Mouse (Mus musculus) CD4-positive, CD25-positive, alpha-beta regulatory T cell, adult 4 months (primary cell): Measurements from ENCODE around the gene Adamts7. TPM values are rescaled to one million over a fixed set of nuclear protein-coding genes. Genes with fewer than 3 reads are reported as not detected.

Source experiments
- ATAC-seq: one replicate; pipeline ENCODE4 v1.8.0; 2017
- polyA plus RNA-seq, 2 experiments: library from polyadenylated mRNA; unstranded; fragments of 100-300 nt; shearing (Covaris generic); gene quantifications; one replicate each; pipeline ENCODE4 v1.2.1; 2017

Adamts7 gene
- polyA plus RNA-seq, result under 1 TPM in 1 of 2 experiments, not detected in 1; 0.05 TPM

DNA sequence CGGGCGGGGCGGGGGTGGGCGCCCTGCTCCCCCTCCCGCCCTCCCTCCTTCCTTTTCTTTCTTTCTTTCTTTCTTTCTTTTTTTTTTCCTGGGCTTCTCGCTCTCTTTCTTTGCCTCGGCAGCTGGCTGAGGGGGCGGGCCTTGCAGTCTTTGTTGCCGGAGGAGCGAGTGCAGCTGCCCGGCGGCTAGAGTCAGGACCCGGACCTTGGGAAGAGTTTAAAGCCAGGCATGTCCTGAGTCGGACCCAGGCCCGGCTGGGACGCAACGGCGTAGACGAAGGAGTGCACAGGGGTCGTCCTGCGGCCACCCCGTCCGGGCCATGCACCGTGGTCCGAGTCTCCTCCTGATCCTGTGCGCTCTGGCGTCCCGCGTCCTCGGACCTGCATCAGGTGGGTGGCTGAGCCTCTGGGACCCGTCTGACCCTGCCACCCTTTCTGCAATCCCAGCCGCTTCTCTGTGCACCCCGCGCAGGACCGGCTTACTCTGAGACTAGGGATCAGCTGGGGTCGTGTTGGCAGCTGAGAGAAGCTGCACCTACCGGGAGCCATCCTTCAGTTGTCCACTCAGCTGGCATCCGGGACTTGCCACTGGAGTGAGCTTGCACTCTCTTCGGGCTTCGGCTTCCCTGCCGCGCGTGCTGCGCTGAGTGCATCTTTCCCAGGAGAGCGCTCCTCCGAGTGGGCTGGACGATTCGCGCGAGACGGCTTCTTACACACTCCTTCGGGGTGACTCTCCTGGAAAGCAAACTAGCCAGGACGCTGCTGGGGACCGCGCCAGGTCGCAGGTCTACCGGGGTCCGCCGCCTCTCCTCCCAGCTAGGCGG is at the start of gene Adamts7:
Gene Adamts7, plus strand, starts transcription at position 144 of the 823 bp plus-strand sequence.
- ATAC-seq, result no peak

DNA sequence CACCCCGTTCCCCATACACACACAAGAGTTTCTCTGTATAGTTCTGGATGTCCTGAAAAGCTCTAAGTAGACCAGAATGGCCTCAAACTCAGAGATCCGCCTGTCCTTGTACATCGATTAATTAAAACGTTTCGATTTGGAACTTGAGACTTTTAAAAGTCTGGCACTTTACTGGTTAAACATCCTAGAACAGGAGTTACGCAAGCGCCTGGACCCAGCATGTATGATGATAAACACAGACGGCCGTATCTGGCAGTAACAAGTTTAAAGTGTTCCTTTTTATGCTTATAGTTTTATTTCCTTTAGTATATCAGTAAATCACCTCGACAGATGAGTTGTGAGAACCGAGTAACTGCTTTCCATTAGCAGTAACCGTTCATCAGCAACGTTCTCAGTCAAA is 49.7 kb upstream of the Adamts7 start:
- ATAC-seq, result no peak

DNA sequence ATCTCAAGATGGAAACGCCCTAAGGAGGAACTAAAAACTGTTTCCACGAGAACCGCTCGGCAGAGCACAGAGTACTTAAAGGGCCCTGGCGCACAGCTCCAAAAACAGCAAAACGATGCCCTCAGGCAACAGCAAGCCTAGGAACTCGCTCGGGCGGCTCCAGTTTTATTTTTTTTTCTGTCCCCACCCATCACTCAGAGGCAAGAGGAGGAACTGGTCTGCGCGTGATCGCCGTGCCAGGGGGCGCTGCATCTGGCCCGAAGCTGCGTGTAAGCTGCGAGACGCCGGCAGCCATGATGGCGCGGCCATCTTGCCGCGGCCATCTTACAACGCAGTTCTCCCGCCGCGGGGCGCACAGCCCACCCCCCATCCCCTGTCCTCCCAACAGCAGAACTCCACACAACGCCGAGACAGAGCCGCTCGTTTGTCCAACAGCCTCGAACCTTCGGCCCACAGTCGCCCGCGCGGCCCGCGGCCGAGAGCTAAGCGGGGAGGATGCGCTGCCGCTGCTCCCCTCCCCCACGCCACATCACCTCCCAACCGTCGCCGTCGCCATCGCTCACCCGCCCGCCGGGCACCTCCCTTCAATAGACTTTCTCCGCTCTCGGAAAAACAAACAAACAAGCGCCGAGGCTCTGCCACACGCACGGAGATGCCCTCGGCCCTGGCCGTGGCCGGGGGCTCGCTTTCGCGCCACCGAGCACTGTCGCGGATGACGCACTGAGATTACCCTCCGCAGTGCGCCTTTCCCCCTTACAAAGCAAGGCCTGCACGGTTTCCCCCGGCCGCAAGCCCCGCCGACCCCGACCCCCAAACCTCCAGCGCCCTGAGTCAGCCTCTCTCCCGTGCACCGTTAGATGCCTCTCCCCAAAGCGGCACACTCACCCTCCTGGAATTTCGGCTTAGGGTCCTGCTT is 49.0 kb upstream of the Adamts7 start:
- ATAC-seq, result peak; percentile 65

DNA sequence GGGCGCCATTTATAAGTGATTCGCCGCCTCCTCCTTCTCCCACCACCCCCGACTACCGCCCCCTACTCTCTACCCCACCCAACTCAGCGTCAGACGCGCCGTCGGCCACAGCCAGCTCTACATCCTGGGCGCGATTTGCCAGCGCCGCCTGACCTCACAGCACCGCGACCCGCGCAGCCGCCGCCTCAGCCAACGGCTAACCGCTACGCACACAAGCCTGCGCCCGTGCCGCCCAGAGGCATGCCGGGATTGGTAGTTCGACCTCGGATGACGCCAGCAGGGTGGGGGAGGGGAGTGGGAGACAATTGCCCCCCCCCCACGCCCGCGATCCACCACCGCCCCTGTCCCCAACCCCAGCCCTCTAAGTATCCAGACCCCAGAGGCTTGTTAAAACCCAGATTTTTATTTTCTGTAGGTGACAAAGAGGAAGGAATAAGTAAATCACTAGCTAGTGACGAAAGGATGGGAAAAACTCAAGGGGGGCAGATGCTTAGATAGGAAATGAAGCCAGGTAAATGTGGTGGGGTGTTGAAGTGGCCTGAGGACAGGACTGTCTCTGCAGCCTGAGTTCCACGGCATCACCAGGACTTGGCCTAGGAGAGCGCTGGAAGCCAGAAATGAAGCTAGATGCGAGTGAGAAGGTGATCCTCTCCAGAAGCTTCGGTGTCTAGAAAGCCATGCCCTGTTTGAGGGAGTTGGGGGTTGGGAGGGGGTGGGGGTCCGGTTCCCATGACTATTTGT is 48.1 kb upstream of the Adamts7 start, which contains the start of gene Morf4l1:
Gene Morf4l1, minus strand, starts transcription at position 208 of the 741 bp plus-strand sequence.
- peak; percentile 87 for ATAC-seq

DNA sequence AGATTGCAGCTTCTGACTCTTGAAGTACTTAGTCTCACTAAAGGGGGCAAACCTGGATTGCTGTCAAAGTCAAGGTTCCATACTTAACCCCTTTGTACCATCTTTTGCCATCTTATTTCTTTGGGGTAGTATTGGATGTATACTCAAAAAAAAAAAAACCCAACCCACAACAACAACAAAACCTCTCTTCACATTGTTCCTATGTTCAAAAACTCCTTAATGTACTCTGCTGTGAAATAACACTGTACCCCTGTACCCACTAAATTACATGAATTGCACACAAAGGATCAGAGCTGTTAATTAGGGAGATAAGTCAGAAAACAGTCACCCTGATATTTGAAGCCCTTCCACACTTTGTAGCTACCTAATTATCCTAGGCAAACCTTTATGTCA is 47.6 kb upstream of the Adamts7 start:
- ATAC-seq, result no peak

DNA sequence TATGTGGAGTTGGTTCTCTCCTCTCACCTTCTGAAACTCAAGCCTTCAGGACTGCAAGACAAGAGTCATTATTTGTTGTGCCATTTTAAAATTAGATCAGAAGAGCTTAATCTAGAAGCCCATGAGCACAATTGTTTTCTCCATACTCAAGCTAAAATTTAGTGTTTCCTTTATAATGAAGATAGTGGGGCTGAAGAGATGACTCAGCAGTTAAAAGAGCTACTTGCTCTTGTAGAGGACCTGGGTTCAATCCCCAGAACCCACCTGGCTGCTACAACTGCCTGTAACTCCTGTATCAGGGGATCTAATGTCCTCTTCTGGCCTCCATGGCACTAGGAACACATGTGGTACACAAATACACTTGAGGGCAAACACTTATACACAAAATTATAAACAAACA is 45.6 kb upstream of the Adamts7 start:
- ATAC-seq, result no peak

DNA sequence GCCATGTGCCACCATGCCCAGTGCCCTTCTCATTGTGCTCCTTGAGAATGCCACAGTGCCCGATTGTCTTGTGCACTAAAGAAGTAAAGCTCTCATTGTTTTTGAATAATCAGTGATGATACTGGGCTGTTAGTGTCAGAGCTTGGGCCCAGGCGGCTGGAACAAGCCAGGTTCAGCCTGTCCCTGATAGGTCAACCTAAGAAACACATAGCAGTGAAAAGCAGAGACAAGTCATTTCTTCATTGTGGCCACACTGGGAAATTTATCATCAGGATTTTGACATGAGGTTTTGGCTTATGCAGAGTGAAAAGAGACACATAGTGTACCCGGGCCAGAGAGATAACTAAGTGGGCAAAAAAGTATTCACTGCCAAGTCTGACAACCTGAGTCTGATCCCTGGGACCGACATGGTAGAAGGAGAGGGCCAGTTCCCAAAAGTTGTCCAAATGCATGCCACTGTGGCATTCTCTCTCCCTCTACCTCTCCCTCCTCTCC is 40.6 kb upstream of the Adamts7 start:
- ATAC-seq, result no peak

DNA sequence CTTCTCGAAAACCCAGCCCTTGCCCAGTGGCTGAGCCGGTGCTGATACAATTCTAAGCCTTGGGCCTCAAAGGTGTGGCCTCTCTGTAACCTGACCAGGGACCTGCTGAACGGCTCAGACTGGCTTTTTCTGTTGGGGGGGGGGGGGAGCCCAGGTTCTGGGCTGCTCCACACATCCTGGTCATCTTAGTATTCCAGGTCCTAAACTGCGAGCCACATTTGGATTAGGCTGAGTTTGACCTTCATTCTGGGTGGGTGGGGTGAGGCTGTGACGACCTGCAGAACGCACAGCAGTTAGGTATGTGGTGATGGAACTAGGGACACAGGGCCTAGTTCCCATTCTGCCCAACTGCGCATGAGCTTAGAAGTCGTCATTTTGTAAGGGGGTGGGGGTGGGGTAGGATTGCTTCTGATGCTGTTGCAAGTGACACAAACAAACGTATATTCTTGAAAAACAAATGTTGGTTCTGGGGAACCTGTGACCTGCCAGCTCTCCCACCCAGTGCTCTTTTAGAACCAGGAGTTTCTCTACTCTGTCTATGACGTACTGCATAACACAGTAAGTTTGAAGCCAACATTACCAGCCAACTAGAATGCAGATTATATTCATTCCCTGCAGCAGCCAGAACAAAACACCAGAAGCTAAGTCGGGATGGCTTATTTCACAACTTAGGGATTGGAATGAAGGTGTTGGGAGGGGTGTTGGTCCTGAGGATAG is 38.6 kb upstream of the Adamts7 start:
- ATAC-seq, result no peak

DNA sequence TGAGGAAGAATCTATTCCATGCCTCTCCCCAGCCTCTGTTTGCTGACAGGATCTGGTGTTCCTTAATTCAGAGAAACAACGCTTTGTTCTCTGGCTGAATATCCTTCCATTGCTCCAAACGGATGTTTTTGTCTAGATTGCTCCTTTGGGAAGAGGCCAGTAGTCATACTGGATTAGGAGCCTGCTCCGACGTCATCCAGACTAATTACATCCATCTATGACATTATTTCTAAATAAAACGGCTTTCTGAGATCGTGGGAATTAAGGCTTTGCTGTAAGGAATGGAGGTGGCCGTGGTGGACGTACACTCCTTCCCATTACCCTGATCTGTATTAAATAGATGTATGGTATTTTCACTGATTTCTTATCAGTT is 38.0 kb upstream of the Adamts7 start:
- ATAC-seq, result no peak

DNA sequence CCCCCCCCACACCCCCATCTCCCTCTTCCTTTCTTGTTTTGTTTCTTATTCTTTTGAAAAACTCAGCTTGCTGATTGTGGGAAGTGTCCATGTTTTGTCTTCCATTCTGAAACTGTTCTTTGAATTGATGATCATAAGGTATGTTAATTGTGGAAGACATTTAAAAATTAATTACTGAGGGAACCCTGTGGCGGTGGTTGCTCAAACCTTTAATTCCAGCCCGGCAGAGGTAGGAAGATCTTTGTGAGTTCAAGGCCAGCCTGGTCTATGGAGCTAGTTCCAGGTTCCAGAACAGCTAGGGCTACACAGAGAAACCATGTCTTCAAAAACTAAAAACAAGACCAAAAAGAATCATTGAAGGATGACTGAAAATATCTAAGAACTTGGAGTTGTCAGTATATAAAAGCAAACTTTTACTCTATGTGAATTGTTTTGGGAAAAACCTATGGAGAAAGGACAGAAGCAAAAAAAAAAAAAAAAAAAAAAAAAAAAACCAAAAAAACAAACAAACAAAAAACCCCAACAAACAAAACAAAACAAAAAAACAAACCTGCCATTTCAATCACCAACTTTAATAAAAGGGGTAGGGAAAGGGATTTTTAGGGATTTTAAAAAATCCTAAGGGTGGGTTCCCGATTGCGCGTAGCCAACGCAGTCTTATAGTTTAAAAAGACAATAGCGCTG is 37.3 kb upstream of the Adamts7 start:
- ATAC-seq, result no peak

DNA sequence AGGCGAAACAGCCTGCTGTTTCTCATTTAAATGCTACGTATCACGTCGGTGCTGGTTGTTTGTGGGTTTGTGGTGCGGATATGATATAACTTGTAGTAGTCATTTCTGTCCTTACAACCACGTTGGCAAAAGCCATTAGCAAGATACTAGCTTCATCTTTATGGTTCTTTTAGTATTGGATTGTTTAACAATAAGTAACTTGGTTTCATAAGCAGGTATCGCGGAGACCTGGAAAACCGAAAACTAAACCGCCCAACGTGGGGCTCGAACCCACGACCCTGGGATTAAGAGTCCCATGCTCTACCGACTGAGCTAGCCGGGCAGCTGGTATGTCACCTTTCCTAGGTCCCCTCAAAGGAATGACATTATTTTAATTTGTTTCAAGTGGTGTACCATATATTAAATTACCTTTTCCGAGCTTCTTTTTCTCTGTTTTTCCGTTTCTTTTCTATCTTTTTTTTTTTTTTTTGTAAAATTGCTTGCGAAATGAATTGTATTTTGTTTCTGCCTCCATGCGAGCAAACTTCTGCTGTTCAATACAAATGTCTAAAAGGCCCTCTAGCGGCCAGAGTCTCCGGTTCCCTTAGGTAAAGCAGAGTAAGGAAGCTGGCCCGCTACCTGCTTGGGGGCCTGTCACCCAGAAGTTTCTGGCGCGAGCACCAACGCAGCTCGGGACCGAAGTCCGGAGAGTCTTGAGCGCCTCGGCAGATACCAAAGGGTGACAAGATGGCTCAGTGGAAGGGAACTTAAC is 36.4 kb upstream of the Adamts7 start:
- ATAC-seq, result peak; percentile 87

DNA sequence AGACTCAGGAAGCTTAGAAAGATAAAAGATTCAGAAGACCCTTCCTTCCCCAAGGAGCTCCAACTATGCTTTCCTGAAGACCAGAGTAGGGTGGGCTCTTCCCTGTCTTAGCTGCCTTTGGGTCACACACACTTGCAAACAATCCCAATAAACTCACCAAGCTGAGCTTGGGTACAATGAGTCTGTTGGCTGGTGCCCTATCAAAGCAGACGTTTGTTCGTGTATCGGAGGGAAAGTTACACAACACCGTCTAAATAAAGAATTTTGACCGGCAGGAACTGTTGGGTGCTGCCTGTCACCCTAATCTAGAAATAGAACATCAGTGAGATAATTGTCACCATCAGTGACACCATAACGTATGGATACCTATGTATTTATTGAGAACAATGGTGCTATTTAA is 35.7 kb upstream of the Adamts7 start:
- no peak for ATAC-seq

DNA sequence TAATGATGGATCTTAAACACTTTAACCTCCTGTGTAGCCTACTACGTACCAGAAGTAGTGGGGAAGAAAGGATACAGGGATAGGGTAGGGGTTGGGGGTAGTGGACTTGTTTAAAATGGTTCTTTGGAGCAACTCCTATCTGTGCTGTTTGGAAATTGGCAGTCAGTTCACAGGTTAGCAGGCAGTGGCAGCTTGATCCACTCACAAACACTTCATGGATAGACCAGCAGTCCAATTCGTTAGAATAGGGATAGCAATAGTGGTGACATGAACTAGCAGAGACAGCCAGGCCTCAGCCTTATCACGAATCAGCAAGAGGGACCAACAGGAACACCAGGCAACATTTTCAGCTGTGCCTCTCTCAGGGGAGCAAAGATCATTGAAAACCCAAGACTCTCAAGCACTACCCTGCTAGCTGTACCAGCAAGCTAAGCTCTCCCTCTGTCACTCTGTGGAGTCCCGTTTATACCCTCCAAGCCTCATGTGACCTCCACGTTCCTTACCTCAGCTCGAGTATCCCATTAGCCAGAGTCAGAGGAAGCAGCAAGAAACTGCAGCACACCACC is 34.1 kb upstream of the Adamts7 start:
- no peak for ATAC-seq

DNA sequence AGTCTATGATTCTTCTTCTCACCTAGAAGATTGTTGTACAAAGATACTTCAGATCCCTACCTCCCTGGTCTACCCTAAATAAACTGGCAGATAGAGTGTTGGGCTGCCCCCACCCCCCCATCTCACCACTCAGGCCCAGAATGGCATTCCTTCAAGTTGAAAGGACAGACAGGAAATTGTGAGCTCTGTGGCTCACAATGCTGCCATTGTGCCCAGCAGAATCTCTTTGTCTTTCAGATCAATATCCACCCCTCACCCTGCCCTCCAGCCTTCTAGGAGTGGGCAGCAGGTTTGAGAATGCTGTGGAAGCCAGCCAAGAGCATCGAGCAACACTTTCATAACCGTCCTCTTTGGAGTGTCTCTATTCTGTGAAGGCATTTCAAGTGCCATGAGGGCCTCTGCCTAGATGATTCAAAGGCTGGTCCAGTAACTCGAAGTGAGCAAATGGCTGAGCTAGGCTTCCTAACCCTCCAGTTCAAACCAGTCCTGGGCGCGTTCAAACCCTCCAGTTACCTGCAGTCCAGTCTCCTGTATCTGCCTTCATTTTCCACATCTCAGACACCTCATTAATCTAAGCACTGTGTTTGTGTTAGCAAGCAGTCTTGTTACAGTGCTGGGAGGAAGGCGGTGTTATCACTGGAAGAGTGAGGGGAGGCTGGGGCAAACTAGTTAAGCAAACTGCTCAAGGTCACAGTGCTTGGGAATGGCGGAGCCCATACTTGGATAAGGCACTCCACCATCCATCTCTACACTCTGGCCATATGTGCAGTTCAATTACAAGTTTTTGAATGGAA is 29.1 kb upstream of the Adamts7 start:
- ATAC-seq, result no peak

DNA sequence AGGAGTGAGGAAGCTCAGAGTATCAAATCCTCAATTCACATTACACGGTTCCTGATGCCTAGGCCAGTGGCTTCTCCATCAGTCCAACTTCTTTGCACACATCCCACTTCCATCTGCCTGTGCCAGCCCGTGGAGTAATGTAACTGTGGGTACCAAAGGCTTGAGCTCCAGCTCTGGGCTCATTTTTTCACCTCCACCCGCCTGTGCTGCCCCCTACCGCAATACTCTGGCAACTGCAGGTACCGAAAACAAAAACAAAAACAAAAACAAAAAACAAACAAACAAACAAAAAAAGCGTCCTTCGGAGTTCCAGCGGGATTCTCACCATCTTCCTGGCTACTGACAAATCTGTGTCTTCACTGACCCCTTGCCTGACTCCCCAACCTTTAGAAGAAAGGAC is 27.4 kb upstream of the Adamts7 start:
- no peak for ATAC-seq

DNA sequence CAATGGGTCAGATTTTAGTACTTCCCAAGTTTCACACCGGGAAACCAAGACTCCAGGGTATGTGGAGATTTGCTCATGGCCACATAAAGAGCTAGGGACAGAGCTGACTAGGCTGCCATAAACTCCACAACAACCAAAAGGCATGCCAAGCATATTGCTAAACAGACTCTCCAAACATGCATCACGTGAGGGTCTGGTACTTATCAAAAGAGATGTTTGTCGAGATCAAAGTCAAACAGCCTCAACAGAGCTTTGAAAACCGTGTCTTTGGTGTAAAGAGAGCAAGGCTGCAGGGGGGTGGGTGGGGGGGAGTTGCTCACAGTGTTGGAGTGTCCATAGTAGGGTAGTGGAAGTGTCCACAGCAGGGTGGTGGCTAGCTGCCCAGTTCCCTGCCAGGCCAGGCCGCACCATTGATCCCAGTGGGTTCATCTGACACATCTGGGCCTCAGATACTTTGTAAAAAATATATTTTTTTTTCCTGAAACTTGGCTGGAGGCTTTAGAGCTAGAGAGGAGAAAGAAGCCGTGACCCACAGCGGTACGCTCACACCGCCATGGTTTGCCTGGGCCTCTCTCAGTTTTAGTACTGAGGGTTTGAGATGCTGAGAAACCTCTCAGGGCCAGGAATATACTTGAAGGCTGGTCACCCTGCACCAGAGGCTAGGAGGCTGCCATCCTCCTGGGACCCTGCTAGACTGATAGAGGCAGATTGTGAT is 26.7 kb upstream of the Adamts7 start:
- ATAC-seq, result no peak

DNA sequence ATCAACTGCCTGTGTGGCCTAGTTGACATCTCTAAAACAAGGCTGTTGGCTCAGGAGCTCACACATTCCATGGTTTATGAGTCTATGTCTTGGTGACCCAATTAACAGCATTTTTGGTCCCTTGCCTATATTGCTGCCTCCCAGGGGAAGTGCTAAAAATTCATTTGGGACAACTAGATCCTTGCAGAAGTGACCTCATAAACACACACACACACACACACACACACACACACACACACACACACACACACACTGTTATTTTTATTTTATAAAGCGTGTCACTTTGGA is 26.2 kb upstream of the Adamts7 start:
- no peak for ATAC-seq

DNA sequence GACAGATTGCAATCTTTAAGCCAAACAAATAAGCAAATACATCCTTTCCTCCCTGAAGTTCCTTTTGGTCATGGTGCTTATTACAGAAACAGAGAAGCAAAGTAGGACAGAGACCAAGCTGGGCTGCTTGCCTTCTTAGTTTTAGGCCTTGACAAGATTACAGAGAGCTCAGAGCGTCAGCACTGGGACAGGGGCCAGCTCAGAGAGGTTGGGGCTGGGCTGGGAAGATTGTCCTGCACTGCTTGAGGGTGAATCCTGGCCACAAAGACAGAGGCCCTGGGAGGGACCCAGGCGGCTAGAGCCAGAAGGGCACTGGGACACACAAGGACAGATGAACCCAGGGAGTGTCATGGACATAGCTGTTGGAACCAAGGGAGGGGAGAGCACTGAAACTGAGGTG is 17.1 kb upstream of the Adamts7 start:
- ATAC-seq, result no peak

DNA sequence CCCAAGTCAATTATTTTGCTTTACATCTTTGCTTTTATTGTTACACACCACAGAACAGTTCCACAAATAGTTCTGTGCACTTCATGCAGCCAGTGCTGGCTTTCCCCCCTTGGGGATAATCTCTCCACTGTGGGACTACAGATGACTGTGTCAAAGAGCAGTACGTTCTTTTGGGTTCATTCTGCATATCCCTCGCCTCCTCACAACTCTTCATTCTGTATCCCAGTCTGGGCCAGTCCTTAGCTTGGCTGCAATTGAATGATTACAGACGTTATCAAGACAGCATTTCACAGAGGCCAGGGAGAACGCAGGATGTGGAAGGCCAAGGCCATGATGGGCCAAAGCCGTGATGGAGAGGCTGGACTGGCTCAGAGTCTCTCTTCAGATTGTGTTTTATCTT is 16.0 kb upstream of the Adamts7 start:
- no peak for ATAC-seq
